Mouse (Mus musculus): ENCODE data around the gene Dnajc19. TPM values are rescaled to one million over a fixed set of nuclear protein-coding genes. Genes with fewer than 3 reads are reported as not detected.
A peak's percentile ranks its signal among the peaks of the same experiment; 100 is the strongest.

The Dnajc19 gene
- polyA plus RNA-seq, 1 experiment, result 72.0 TPM

GRCm38 (mm10) chr3:34028935-34029334, 52.2 kb downstream of the Dnajc19 start:
- H3K4me1 ChIP-seq (ENCODE audit: control insufficient read depth, insufficient read depth, low read length), result no peaks in the 10 kb centered on the region
- no peak for DNase-seq
- no peak overlapping the region for H3K27ac ChIP-seq (ENCODE audit: insufficient read depth, low read length)
- no peaks in the 10 kb centered on the region for H3K27me3 ChIP-seq (ENCODE audit: control insufficient read depth, insufficient read depth, low read length)
- TF ChIP-seq CTCF (IDR thresholded peaks at IDR 0.05; ENCODE audit: borderline replicate concordance, insufficient read depth, low read depth, low read length), result no peak
- H3K4me3 ChIP-seq (replicated peaks; ENCODE audit: insufficient read depth, low read depth, low read length), result no peak overlapping the region

DNA sequence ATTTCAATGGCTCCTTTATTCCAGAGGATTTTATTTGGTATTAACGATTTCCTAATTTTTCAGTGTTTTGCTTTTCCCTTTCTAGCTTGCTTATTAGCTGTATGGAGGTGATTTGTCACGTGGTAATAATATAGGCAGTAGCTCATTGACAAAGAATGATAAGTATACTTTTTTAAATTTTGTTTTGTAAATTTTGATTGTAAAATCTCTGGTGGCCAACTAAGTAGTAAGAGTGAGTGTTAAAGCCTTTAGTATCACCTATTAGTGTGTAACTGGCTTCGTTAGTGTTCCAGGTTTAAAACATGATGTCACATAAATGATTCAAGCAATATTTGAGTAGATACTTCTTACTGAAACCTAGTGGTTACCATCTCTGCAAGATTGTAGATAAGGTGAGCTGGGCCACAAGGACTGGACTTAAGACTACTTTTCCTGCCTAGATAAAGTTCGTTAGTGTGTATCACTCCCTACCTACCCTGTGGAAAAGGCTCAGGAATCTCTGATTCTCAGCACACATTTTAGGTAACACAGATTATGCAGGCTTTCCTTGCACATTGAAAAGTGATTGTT, 59.8 kb downstream of the Dnajc19 start:
- TF ChIP-seq POLR2A (IDR thresholded peaks at IDR 0.05; ENCODE audit: borderline replicate concordance, insufficient read depth, low read length) (no peak), CTCF (IDR thresholded peaks at IDR 0.05; ENCODE audit: borderline replicate concordance, insufficient read depth, low read depth, low read length) (no peak)
- Histone ChIP-seq H3K4me1 (ENCODE audit: control insufficient read depth, insufficient read depth, low read length) (peaks cover 2% of the 10 kb centered on the region; the same call in 1 of the 2 replicates), H3K4me3 (replicated peaks; ENCODE audit: insufficient read depth, low read depth, low read length) (no peak overlapping the region), H3K27me3 (ENCODE audit: control insufficient read depth, insufficient read depth, low read length) (no peaks in the 10 kb centered on the region), H3K27ac (ENCODE audit: insufficient read depth, low read length) (no peak overlapping the region)
- WGBS, result 56% methylated on average over 4 of the region's 4 CpGs
- no peak for DNase-seq

GRCm38 (mm10) chr3:34020382-34021258, 60.5 kb downstream of the Dnajc19 start:
- TF ChIP-seq CTCF (IDR thresholded peaks at IDR 0.05; ENCODE audit: borderline replicate concordance, insufficient read depth, low read depth, low read length) (no peak), POLR2A (IDR thresholded peaks at IDR 0.05; ENCODE audit: borderline replicate concordance, insufficient read depth, low read length) (no peak)
- under 1% methylated on average over 61 of the region's 70 CpGs for WGBS
- H3K27ac ChIP-seq (ENCODE audit: insufficient read depth, low read length), result no peak overlapping the region
- H3K4me3 ChIP-seq (replicated peaks; ENCODE audit: insufficient read depth, low read depth, low read length), result peak overlapping the region; percentile 94
- DNase-seq, result peak in 1 of 2 experiments; percentile 16
- H3K27me3 ChIP-seq (ENCODE audit: control insufficient read depth, insufficient read depth, low read length), result no peaks in the 10 kb centered on the region
- peaks cover 2% of the 10 kb centered on the region; the same call in 1 of the 2 replicates for H3K4me1 ChIP-seq (ENCODE audit: control insufficient read depth, insufficient read depth, low read length)

DNA sequence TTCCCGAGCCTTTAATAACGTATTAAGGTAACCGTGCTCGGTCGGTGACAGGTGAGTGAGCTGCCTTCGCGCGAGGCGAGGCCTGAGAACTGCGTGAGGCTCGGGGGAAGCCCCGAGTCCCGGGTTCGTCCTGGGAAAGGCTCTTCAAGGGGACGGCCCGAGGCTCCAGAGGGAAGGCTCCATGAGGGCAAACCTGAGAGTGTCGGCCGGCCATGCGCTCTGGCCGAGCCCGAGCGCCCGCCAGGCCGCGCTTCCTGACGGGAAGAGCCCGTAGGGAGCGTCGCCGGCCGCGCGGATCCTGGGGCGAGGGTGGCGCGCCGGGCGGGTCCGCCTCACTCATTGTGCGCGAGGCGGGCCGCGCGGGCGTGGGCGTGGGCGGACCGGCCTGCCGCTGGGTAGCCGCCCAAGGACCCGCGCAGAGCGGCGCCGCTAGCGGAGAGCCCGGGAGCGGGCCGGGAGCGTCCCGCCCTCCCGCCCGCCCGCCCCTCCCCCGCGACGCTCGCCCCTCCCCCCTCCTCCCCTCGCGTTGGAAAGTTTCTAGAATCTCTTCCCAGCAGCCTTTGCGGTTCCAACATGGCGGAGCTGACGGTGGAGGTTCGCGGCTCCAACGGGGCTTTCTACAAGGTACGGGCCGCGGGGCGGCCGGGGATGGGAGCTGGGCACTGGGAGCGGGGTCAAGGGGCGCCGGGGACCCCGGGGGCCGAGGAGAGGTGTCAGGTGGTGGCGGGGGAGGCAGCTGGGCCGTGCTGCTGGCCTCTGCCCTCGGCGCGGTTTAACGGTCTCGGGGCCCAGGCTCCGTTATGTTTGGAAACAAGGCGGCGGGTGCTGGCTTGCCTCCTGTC, 61.4 kb downstream of the Dnajc19 start, which contains the start of gene Fxr1:
TSS of gene Fxr1 (plus strand) at position 404 of the 842 bp plus-strand sequence.
- WGBS, result 1% methylated on average over 66 of the region's 97 CpGs
- H3K4me3 ChIP-seq (replicated peaks; ENCODE audit: insufficient read depth, low read depth, low read length), result peak within 1 kb of the TSS; percentile 94
- peak; percentile 88 to 89 for DNase-seq
- H3K27me3 ChIP-seq (ENCODE audit: control insufficient read depth, insufficient read depth, low read length), result no peaks in the 10 kb centered on the region
- peaks cover 2% of the 10 kb centered on the region; the same call in 1 of the 2 replicates for H3K4me1 ChIP-seq (ENCODE audit: control insufficient read depth, insufficient read depth, low read length)
- peak within 1 kb of the TSS; percentile 92 for H3K27ac ChIP-seq (ENCODE audit: insufficient read depth, low read length)
- TF ChIP-seq CTCF (IDR thresholded peaks at IDR 0.05; ENCODE audit: borderline replicate concordance, insufficient read depth, low read depth, low read length), result no peak
- TF ChIP-seq POLR2A (IDR thresholded peaks at IDR 0.05; ENCODE audit: borderline replicate concordance, insufficient read depth, low read length), result peak; percentile 68; the same call in 1 of the 2 replicates

GRCm38 (mm10) chr3:34008191-34008590, 72.9 kb downstream of the Dnajc19 start:
- TF ChIP-seq POLR2A (IDR thresholded peaks at IDR 0.05; ENCODE audit: borderline replicate concordance, insufficient read depth, low read length) (no peak), CTCF (IDR thresholded peaks at IDR 0.05; ENCODE audit: borderline replicate concordance, insufficient read depth, low read depth, low read length) (no peak)
- DNase-seq, result no peak
- H3K27ac ChIP-seq (ENCODE audit: insufficient read depth, low read length), result no peak overlapping the region
- no peaks in the 10 kb centered on the region for H3K4me1 ChIP-seq (ENCODE audit: control insufficient read depth, insufficient read depth, low read length)
- WGBS, result 21% methylated on average over 6 of the region's 6 CpGs
- H3K27me3 ChIP-seq (ENCODE audit: control insufficient read depth, insufficient read depth, low read length), result no peaks in the 10 kb centered on the region
- no peak overlapping the region for H3K4me3 ChIP-seq (replicated peaks; ENCODE audit: insufficient read depth, low read depth, low read length)

- TF ChIP-seq POLR2A (IDR thresholded peaks at IDR 0.05; ENCODE audit: borderline replicate concordance, insufficient read depth, low read length), result no peak
- no peak for TF ChIP-seq CTCF (IDR thresholded peaks at IDR 0.05; ENCODE audit: borderline replicate concordance, insufficient read depth, low read depth, low read length)
- H3K27me3 ChIP-seq (ENCODE audit: control insufficient read depth, insufficient read depth, low read length), result no peaks in the 10 kb centered on the region
- no peak overlapping the region for H3K4me3 ChIP-seq (replicated peaks; ENCODE audit: insufficient read depth, low read depth, low read length)
- no peak overlapping the region for H3K27ac ChIP-seq (ENCODE audit: insufficient read depth, low read length)
- DNase-seq, result no peak
- H3K4me1 ChIP-seq (ENCODE audit: control insufficient read depth, insufficient read depth, low read length), result no peaks in the 10 kb centered on the region
- WGBS, result 67% methylated on average over 4 of the region's 4 CpGs
These were observed 73.5 kb downstream of the Dnajc19 start for GRCm38 (mm10) chr3:34007611-34008010.

GRCm38 (mm10) chr3:34006824-34007223, 74.3 kb downstream of the Dnajc19 start:
- WGBS, result 67% methylated on average over 3 of the region's 3 CpGs
- TF ChIP-seq POLR2A (IDR thresholded peaks at IDR 0.05; ENCODE audit: borderline replicate concordance, insufficient read depth, low read length) (no peak), CTCF (IDR thresholded peaks at IDR 0.05; ENCODE audit: borderline replicate concordance, insufficient read depth, low read depth, low read length) (no peak)
- H3K4me3 ChIP-seq (replicated peaks; ENCODE audit: insufficient read depth, low read depth, low read length), result no peak overlapping the region

More at GRCm38 (mm10) chr3:34006824-34007223, 74.3 kb downstream of the Dnajc19 start:
- Histone ChIP-seq H3K27ac (ENCODE audit: insufficient read depth, low read length) (no peak overlapping the region), H3K4me1 (ENCODE audit: control insufficient read depth, insufficient read depth, low read length) (no peaks in the 10 kb centered on the region), H3K27me3 (ENCODE audit: control insufficient read depth, insufficient read depth, low read length) (no peaks in the 10 kb centered on the region)
- no peak for DNase-seq
